Mouse (Mus musculus) naive thymus-derived CD4-positive, alpha-beta T cell, adult 5 months (primary cell): ENCODE data around the gene 4430402I18Rik. TPM values are rescaled to one million over a fixed set of nuclear protein-coding genes. Genes with fewer than 3 reads are reported as not detected.

Source experiments
- polyA plus RNA-seq: library from polyadenylated mRNA; unstranded; fragments of 100-300 nt; shearing (Covaris generic); gene quantifications from one replicate; pipeline ENCODE4 v1.2.1, GENCODE M21; 2017

The 4430402I18Rik gene
- polyA plus RNA-seq, result not detected

DNA sequence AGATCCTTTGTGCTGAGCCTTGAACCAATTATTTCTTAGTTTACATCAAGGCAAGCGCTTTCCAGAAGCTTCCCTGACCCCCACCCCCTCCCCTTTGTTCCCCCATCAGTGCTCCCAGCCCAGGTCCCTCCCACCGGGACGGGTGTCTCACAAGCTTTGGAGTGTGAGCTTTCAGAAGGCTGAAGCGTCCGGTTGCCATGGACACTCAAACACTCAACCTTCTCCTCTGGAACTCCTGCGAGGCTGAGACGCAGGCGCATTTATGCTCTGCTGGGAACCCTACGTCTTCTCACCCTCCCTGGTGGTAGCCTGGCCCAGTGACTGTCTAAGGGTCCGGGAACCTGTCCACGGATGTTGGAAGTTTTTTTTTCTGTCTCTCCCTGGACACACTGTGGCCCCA is at the start of gene 4430402I18Rik:
Gene 4430402I18Rik (minus strand): TSS at position 149 of the 400 bp plus-strand sequence.

DNA sequence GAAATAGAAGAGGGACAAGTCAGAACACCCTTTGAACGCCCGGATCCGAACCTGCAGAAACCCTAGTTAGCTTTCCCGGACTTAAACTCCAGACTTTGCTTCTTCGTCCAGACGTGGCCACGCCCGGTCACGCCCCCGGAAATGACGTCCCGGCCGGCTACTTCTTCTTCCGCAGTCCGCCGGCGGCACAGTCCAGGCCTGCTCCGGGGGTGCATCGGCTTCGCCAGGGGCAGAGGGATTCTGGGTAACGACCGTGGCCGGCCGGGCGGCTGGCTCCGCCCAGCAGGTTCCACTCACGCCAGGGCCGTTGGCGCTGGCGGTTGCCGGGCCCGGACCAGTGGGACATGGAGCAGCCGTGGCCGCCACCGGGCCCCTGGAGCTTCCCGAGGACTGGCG is 22.6 kb upstream of the 4430402I18Rik start, which contains the start of gene Cdc37l1:
Gene Cdc37l1 (plus strand): TSS at position 159 of the 396 bp plus-strand sequence.

DNA sequence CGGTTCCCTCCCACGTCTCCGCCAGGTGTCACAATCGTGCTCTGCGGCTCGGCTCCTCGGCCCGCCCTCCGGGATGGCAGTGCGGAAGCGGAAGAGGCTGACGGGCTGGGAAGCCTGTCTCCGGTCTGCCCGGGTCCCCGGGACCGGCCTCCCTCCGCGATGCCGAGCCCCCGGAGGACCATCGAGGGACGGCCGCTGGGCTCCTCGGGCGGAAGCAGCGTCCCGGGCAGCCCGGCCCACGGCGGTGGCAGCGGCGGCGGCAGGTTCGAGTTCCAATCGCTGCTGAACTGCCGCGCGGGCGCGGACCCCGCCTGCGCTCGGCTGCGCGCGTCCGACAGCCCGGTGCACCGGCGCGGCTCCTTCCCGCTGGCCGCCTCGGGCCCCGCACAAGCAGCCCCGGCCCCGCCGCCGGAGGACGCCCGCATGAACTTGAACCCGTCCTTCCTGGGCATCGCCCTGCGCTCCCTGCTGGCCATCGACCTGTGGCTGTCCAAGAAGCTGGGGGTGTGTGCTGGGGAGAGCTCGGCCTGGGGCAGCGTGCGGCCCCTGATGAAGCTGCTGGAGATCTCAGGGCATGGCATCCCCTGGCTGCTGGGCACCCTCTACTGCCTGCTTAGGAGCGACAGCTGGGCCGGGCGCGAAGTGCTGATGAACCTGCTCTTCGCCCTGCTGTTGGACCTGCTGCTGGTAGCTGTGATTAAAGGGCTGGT is 3.6 kb downstream of the 4430402I18Rik start, which contains the start of gene Plpp6:
Gene Plpp6 (plus strand): TSS at position 112 of the 710 bp plus-strand sequence.

Other genes starting within 250 kb of the 4430402I18Rik start
- gene Slc1a1, start 132.8 kb downstream of the 4430402I18Rik start, polyA plus RNA-seq, result not detected
- 14.1 TPM for gene Plpp6, start 3.8 kb downstream of the 4430402I18Rik start, polyA plus RNA-seq
- gene Cdc37l1, start 22.6 kb upstream of the 4430402I18Rik start, polyA plus RNA-seq, result 57.6 TPM
- gene Ak3, start 80.2 kb upstream of the 4430402I18Rik start, polyA plus RNA-seq, result 25.7 TPM
- 64.3 TPM for gene Rcl1, start 133.6 kb upstream of the 4430402I18Rik start, polyA plus RNA-seq